Mouse (Mus musculus) adrenal gland, postnatal 10 days (tissue): ENCODE measurements around the gene Galnt13. TPM values are rescaled to one million over a fixed set of nuclear protein-coding genes. Genes with fewer than 3 reads are reported as not detected.
"Not testable (repeated sequence)": the region's sequence is repeated elsewhere in the genome, so short reads cannot be mapped to it uniquely, and the experiment has no call there.

Source experiments
- DNase-seq: peaks from one replicate; pipeline ENCODE4 v3.0.0; 2021; ENCODE audit warnings: mixed read lengths
- long read RNA-seq, 2 experiments: library from polyadenylated mRNA; stranded (forward); transcript quantifications; one replicate each; pipeline ENCODE4 v2.0.0; 2021
- total RNA-seq, 2 experiments: library from RNA; stranded (reverse); gene quantifications; 2 replicates each; pipeline ENCODE4 v1.2.3; 2021

Gene Galnt13
- under 1 TPM; 0.33 to 0.55 TPM for total RNA-seq
- long read RNA-seq, experiment 1, result 0 reads
- long read RNA-seq, experiment 2, partial matches to known transcripts, result 0 of 1 reads
- long read RNA-seq, experiment 2, other reads (novel, unspliced or antisense), result 1 of 1 reads

- DNase-seq, result peak; percentile 22
These were observed at the start of gene Galnt13 for GRCm38 (mm10) chr2:54435937-54436735. TSS of gene Galnt13 (plus strand) at chr2:54436317.

DNA sequence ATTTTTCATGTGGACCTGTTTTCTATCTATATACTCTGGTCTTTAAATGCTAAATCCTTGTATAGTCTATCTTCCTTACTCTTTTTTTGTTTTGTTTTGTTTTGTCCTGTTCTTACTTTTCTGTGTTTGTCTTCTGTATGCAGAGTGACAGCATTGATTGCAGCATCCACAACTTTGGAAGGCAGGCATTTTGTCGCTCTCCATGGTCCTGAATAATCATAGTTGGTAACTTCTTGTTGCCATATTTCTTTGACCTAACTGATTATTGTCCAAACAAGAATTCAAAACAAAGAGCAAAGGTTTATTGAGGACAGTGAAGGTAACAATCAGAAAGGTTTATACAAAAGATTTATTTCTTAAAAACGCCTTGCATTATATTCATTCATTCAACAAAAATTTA, 5.1 kb upstream of the Galnt13 start:
- no peak for DNase-seq

- DNase-seq, result no peak
These were observed 737 bp upstream of the Galnt13 start for GRCm38 (mm10) chr2:54435380-54435779.

GRCm38 (mm10) chr2:54436736-54437500, 801 bp downstream of the Galnt13 start:
- no peak for DNase-seq

DNA sequence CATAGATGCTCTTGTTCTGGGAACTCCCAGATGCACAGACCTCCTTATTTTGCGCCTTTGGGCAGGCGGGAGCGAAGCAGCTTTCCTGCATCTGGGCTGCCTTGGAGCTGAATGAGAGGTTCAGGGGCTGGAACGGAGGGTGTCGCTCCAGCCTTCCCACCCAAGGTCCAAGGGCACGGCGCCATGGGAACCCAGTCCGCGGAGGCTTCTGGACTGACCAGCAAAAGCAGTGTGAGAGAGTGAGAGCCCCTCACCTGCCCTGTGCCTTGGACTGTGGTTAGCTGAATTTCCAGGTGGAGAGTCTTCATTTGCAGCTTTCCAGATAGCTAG, 1.3 kb downstream of the Galnt13 start:
- DNase-seq, result no peak

DNA sequence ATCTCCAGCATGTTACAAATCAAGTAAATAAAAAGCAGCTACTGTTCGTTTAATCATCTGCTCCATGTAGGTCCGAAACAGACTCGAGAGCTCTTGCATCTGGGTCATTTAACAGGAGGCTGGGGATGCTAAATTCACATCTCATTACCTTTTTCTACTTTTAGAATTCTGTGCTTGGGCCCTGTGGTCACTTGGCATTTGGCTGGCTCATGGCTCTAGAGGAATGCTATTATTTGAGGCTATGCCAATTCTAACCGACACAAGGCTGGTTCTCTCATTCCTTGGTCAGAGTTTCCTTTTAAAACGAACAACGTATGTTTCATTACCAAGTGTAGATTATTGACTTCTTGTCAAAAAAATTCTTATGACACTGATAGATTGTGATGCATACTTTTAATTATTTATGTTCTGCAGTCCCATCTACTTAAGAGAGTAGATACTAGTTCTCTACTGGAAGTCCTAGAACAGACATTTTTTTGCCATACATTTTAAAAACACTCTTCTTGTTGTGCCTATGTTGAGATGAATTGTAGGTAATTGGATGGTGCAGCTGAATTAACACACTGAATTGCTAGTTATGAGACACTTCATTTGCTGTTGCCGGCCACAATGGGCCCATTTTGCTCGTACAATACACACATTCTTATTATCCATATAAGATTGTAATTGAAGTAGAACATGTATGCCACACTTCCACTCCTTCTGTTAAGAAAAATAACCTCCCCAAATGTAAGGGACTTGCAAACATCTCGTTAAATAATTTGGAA, 6.8 kb downstream of the Galnt13 start:
- DNase-seq, result no peak

DNA sequence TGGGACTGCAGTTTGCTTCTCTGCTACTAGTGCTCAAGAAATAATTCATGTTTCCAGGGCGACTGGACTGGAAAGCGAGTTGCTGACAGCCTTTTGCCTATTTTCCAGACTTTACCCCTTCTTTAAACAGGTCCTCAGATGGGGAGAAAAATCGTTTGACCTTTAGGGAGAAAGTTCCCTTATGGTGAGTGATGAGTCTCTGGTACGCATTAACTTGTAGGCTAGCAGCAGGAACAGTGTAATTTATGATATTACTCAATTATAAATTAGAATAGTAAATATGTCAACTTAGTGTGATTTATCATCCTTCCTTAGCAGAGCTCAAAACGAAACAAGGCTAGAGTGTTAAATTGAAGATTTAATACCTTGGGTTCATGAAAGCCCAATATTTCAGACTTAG, 47.3 kb downstream of the Galnt13 start:
- no peak for DNase-seq

GRCm38 (mm10) chr2:54522989-54523388, 86.9 kb downstream of the Galnt13 start:
- no peak for DNase-seq

GRCm38 (mm10) chr2:54527073-54527472, 91.0 kb downstream of the Galnt13 start:
- DNase-seq, result no peak

- DNase-seq, result peak; percentile 8
These were observed 122.4 kb downstream of the Galnt13 start for GRCm38 (mm10) chr2:54558357-54559153.

GRCm38 (mm10) chr2:54565068-54565467, 129.0 kb downstream of the Galnt13 start:
- no peak for DNase-seq

- no peak for DNase-seq
These were observed 131.1 kb downstream of the Galnt13 start for GRCm38 (mm10) chr2:54567186-54567585.

DNA sequence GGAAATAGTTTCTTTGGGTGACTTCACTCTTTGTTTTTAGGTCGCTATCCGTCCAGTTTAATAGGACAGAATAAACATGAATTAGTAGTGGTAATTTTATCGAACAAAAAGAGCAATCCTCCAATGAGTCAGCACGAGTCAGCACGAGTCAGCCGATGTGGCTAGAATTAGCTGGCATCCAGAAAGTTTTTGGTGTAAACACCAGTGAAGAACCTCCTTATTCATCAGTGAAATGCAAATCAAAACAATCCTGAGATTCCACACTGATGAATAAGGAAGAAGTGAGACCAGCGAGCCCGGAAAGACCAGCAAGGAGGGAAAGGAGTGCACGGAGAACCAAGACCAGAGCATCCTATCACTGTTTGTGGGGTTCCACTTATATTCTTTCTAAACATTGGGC, 131.5 kb downstream of the Galnt13 start:
- DNase-seq, result peak; percentile 3

DNA sequence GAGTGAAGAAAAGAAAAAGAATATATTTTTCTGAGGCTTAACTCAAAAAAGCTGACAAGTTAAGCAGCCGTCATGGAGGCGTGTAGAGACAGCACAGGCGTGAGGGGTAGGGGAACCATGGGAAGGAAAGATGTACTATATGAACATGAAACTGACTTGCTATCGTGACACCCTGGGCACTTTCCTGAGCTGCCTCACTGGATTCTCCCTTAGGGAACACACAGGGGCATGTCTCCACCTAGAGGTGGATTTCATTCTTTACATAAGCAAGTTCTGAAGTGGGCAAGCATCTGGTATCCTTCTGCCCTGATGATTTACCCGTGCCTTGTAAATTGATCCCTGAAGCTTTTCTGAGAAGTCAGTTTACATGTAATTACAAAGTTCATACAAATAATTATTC, 277.7 kb downstream of the Galnt13 start:
- not testable (repeated sequence) for DNase-seq

- no peak for DNase-seq
These were observed 315.1 kb downstream of the Galnt13 start for GRCm38 (mm10) chr2:54751232-54751631.

GRCm38 (mm10) chr2:54759781-54760180, 323.7 kb downstream of the Galnt13 start:
- no peak for DNase-seq

DNA sequence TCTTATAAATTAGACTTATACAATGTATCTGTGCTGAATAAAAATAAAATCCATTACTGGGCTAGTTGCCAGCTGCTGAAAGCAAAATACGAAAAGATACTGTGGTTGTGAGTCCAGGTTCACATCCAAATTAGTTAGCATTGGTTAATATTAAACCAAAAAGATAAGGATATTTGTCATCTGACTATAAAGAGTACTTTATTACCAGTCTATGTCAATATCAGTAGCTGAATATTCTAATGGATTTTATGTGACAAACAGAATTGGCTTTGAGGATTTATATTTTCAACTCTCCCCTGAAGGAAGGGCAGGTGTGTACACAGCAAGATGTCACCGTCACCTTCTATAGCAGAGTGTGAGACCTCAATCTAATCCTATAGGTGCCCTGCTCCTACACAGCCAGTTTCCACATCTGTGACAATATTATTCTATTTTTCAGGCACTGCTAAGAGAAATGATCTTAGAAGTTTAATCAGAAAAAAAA, 342.7 kb downstream of the Galnt13 start:
- DNase-seq, result no peak

DNA sequence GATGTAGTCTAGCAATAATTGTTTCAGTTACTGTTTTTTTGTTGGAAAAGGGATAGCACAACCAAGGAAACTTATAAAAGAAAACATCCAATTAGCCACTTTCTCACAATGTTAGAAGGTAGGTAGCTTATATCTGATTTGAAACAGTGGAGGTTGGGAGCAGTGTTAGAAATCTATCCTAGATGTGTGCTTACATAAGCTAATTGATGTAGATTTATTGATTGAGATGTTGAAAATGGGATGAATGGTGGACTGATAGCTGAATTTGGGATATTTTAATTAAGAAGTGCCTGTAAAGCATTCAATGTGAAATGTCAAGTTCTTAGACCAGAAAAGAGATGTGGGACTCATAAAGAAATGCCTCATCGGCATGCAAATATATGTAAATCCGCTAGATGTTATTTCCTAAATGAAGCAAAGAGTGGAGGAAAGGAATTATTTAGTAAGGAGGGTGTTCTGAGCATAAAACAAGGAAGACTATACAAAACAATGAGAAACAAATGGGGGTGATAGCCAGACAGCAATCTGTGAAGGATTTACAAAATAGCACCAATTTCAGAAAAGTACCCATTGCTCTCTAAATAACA, 377.6 kb downstream of the Galnt13 start:
- DNase-seq, result no peak

DNA sequence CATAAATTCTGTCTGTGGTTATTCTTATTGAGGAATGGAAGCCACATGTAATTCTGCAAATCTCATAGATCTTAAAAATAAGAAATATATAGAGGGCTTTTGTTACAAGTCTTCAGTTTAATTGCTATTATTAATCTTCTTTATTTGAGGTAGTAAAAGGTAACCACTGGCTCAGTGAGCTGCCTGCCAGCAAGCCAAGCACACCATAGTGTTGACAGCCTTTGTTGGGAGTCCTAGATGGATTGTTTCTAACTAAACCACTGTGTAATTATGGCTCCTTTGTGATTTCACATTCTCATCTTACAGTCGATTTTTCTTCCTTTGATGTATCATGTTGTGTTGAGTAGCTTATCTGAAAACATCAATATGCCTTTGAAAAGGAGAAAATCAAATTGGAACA, 405.1 kb downstream of the Galnt13 start:
- no peak for DNase-seq

DNA sequence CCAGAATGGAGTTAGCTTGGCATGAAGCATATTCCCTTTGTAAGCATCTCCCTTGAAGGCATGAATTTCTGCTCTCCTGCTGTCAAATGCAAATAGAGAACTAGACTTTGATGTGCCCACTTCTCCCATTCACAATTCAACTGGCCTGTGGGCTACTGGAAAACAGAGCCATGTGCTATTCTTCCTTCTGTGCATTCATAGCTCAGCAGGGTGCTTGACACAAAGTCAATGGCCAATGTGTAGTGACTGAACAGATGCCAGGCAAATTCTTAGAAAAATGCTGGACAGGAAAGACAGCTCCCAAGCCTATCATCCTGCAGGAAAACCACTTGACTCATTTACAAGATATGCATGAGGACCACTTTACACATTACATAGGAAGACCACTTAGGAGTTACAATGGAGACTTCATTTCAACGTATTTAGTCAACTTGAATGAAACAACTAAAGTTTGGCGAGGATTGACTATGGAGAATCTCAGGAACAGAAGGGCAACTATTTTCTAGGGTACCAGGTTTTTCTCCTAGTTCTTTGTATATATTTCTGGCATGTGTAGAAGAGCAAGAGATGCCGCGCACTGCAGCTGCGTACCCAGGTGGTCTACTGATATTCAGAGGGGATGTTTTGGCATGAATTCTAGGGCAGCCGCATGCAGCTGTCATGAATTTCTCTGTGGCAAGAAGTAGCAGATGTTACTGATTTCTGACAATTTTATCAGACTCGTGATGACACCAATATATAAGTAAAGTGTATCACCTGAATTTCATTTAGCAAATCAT, 470.4 kb downstream of the Galnt13 start:
- DNase-seq, result no peak
